Mouse (Mus musculus): ENCODE results near the gene Ell.

The Ell gene

GRCm38 (mm10) chr8:70614469-70614868 is 75.2 kb downstream of the Ell start:
- no peak for DNase-seq (ENCODE audit: low spot score)

- no peak for DNase-seq (ENCODE audit: low spot score)
Measured at GRCm38 (mm10) chr8:70615281-70615680, 76.0 kb downstream of the Ell start.

GRCm38 (mm10) chr8:70615894-70616293 is 76.6 kb downstream of the Ell start, which contains the start of gene Lrrc25:
Lrrc25 (plus strand) TSS chr8:70616155.
- no peak for DNase-seq (ENCODE audit: low spot score)

GRCm38 (mm10) chr8:70616645-70617044 is 77.4 kb downstream of the Ell start:
- no peak for DNase-seq (ENCODE audit: low spot score)

GRCm38 (mm10) chr8:70617985-70618384 is 78.7 kb downstream of the Ell start:
- DNase-seq (ENCODE audit: low spot score), result no peak

GRCm38 (mm10) chr8:70618888-70619334 is 79.7 kb downstream of the Ell start:
- DNase-seq (ENCODE audit: low spot score), result peak; percentile 69

GRCm38 (mm10) chr8:70622220-70622619 is 83.0 kb downstream of the Ell start:
- no peak for DNase-seq (ENCODE audit: low spot score)

- no peak for DNase-seq (ENCODE audit: low spot score)
Measured at GRCm38 (mm10) chr8:70625104-70625503, 85.8 kb downstream of the Ell start.

GRCm38 (mm10) chr8:70627041-70627440 is 87.8 kb downstream of the Ell start:
- no peak for DNase-seq (ENCODE audit: low spot score)

- DNase-seq (ENCODE audit: low spot score), result no peak
Measured at GRCm38 (mm10) chr8:70628986-70629490, 89.8 kb downstream of the Ell start.

GRCm38 (mm10) chr8:70629574-70630531 is 90.6 kb downstream of the Ell start:
- peak; percentile 90 for DNase-seq (ENCODE audit: low spot score)

- DNase-seq (ENCODE audit: low spot score), result peak; percentile 83
Measured at GRCm38 (mm10) chr8:70630532-70631381, 91.5 kb downstream of the Ell start.

GRCm38 (mm10) chr8:70631436-70631835 is 92.2 kb downstream of the Ell start:
- DNase-seq (ENCODE audit: low spot score), result peak; percentile 71

- DNase-seq (ENCODE audit: low spot score), result peak; percentile 84
Measured at GRCm38 (mm10) chr8:70632346-70632892, 93.2 kb downstream of the Ell start, which contains the start of gene Gdf15. Gdf15 (minus strand) TSS chr8:70632456.

GRCm38 (mm10) chr8:70634066-70634465 is 94.8 kb downstream of the Ell start:
- DNase-seq (ENCODE audit: low spot score), result no peak

- DNase-seq (ENCODE audit: low spot score), result peak; percentile 54
Measured at GRCm38 (mm10) chr8:70635527-70635926, 96.3 kb downstream of the Ell start.

GRCm38 (mm10) chr8:70636838-70637237 is 97.6 kb downstream of the Ell start:
- DNase-seq (ENCODE audit: low spot score), result peak; percentile 52

GRCm38 (mm10) chr8:70638752-70639151 is 99.5 kb downstream of the Ell start:
- DNase-seq (ENCODE audit: low spot score), result no peak

Measured in yolk sac, embryonic 10.5 days (tissue).